Mouse (Mus musculus) urinary bladder, postnatal 14 days (tissue): Measurements from ENCODE around the gene Mrpl45.

Experiments used
- DNase-seq: peaks from one replicate; pipeline ENCODE4 v3.0.0; 2021; ENCODE audit warnings: low spot score

Gene Mrpl45

DNA sequence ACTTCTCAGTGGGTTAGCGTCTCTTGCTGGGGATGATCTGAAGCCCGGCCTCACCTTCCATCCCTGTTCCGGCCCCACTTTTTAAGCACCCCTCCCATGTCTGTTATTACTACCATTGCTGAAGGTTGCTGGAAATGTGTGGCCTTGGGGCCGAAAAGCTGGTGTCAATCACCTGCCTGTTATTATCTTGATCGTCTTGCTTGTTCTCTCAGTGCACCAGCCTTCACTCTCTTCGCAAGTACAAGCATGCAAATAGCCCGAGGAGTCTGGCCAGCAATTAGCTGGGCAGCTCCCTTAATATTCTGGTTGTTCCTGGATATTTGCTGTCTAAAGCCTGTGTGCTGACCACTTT is 48.1 kb downstream of the Mrpl45 start:
- DNase-seq: no peak

- no peak for DNase-seq
Observed at GRCm38 (mm10) chr11:97365556-97365955, 50.0 kb downstream of the Mrpl45 start.

- DNase-seq: no peak
Observed at GRCm38 (mm10) chr11:97368501-97368900, 53.0 kb downstream of the Mrpl45 start.

- DNase-seq: no peak
Observed at GRCm38 (mm10) chr11:97370329-97371091, 55.0 kb downstream of the Mrpl45 start.

- DNase-seq: no peak
Observed at GRCm38 (mm10) chr11:97372159-97372864, 56.8 kb downstream of the Mrpl45 start.

DNA sequence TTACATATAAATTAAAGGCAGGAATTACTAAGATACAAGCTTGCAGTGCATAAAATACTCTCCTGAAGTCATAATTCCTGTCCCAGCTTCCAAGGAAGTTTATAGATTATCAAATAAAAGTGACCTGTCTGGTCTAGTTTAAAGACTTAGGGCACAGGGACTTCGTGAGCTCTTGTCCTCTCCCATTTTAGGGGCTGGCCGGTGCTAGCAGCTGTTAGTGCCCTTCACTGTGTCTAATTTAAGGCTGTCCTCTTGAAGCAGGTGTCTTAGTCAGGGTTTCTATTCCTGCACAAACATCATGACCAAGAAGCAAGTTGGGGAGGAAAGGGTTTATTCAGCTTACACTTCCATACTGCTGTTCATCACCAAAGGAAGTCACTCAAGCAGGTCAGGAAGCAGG is 57.9 kb downstream of the Mrpl45 start:
- no peak for DNase-seq
